Mouse (Mus musculus) ES-Bruce4 (cell line): ENCODE data around the gene Hist1h2bn.

ENCODE experiments used
- CTCF ChIP-seq: IDR thresholded peaks from one replicate; pipeline ENCODE4 v1.8.1; 2011; ENCODE audit warnings: low read depth, low read length
- POLR2A ChIP-seq: IDR thresholded peaks from one replicate; pipeline ENCODE4 v1.8.1; 2011; ENCODE audit warnings: low read length; ENCODE audit not compliant: insufficient read depth

GRCm38 (mm10) chr13:21783255-21783617 lies 29.3 kb downstream of the Hist1h2bn start, which contains the start of gene Hist1h3i:
- no peak for TF ChIP-seq POLR2A
- no peak for TF ChIP-seq CTCF
